Mouse (Mus musculus) lung, embryonic 16.5 days (tissue): Measurements from ENCODE around the gene Plin1. TPM values are rescaled to one million over a fixed set of nuclear protein-coding genes. Genes with fewer than 3 reads are reported as not detected.

Experiments used
- ATAC-seq: fragments of 200-750 bp; cut with Nextera tagmentation; 2 replicates; pipeline ENCODE4 v1.8.0; 2017; ENCODE audit warnings: low read depth, mild to moderate bottlenecking, moderate library complexity
- H3K27ac ChIP-seq: fragments of 300-500 bp; sonication (generic); 2 replicates; pipeline ENCODE4 v1.5.1; 2014; ENCODE audit warnings: mild to moderate bottlenecking, control low read depth, low read length
- H3K27me3 ChIP-seq: fragments of 300-500 bp; sonication (generic); 2 replicates; pipeline ENCODE4 v1.6.1; 2014; ENCODE audit warnings: low read depth, low read length, mixed read lengths; ENCODE audit not compliant: control insufficient read depth, insufficient read depth
- H3K36me3 ChIP-seq: fragments of 300-500 bp; sonication (generic); 2 replicates; pipeline ENCODE4 v1.6.1; 2014; ENCODE audit warnings: low read length; ENCODE audit not compliant: control insufficient read depth, insufficient read depth
- H3K4me1 ChIP-seq: fragments of 300-500 bp; sonication (generic); replicated peaks from 2 replicates; pipeline ENCODE4 v1.6.1; 2014; ENCODE audit warnings: low read length, mixed read lengths; ENCODE audit not compliant: control insufficient read depth, insufficient read depth
- H3K4me2 ChIP-seq: fragments of 300-500 bp; sonication (generic); 2 replicates; pipeline ENCODE4 v1.6.1; 2014; ENCODE audit warnings: low read depth, low read length, control low read depth
- H3K4me3 ChIP-seq: fragments of 300-500 bp; sonication (generic); 2 replicates; pipeline ENCODE4 v1.5.1; 2014; ENCODE audit warnings: mild to moderate bottlenecking, low read length, control low read depth
- H3K9ac ChIP-seq: fragments of 300-500 bp; sonication (generic); 2 replicates; pipeline ENCODE4 v1.6.1; 2014; ENCODE audit warnings: low read length, control low read depth
- H3K9me3 ChIP-seq: fragments of 300-500 bp; sonication (generic); 2 replicates; pipeline ENCODE4 v1.6.1; 2016; ENCODE audit warnings: low read length; ENCODE audit not compliant: control insufficient read depth
- WGBS: fragments of 180-500 bp; shearing (Covaris S2); extraction: QIAGEN DNeasy Blood & Tissue Kit; methylation state at CpG from one replicate; pipeline ENCODE4 v1.1.7; 2014; 5-methylcytosine and 5-hydroxymethylcytosine counted together
- polyA plus RNA-seq: library from polyadenylated mRNA; unstranded; fragments of >200 nt; fragmentation: Nextera tagmentation; extraction: Ambion mirVana; gene quantifications from 2 replicates; pipeline ENCODE4 v1.2.1, GENCODE M21; 2015

Gene Plin1
- polyA plus RNA-seq, 1 experiment from 2014 or later = 0.21 TPM

DNA sequence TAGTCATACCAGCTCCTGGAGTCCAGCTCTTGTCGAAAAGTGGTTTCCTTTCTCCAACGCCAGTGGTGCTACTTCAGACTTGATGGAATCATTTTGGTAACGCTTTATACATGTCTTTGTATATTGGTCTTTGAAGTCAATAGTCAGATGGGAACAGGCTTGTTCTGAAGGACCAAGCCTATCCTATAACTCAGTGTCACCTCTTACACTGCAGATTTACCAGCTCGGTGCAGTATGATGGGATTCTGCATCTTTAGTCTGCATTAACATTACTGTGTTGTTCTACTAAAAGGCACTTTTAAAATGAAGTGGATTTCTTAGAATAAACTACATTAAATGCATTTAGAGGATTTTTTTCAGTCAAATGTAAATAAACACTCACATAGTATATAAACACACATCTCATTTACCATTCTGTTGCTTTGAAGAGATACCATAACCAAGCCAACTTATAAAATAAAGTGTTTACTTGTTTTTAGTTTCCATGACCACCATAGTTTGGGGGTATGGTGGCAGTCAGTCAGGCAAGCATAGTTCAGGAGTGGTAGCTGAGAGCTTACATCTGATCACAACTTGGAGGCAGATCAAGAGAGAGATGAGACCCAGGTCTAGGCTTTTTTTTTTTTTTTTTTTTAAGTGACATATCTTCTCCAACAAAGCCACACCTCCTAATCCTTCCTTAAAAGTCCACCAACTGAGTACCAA is 61.7 kb downstream of the Plin1 start:
- Histone ChIP-seq H3K27ac (peak overlapping the region; percentile 5; the same call in 1 of the 2 replicates), H3K4me1 (no peaks in the 10 kb centered on the region), H3K27me3 (no peaks in the 10 kb centered on the region), H3K4me3 (no peak overlapping the region), H3K9me3 (no peaks in the 10 kb centered on the region), H3K9ac (no peak overlapping the region), H3K36me3 (peaks cover 36% of the 10 kb centered on the region), H3K4me2 (no peak overlapping the region)
- 48% methylated on average over 4 of the region's 4 CpGs for WGBS
- ATAC-seq = peak; percentile 91

Other genes starting within 250 kb of the Plin1 start
- 0.06 and 0.13 TPM in 2 replicates for gene Rhcg, start 115.2 kb downstream of the Plin1 start, polyA plus RNA-seq
- gene Ticrr, start 72.7 kb downstream of the Plin1 start, polyA plus RNA-seq = 7.8 and 9.3 TPM in 2 replicates
- gene Kif7, start 17.2 kb downstream of the Plin1 start, polyA plus RNA-seq = 3.2 and 3.7 TPM in 2 replicates
- 10.0 and 14.5 TPM in 2 replicates for gene Pex11a, start 10.2 kb upstream of the Plin1 start, polyA plus RNA-seq
- 0.88 and 1.7 TPM in 2 replicates for gene Wdr93, start 10.3 kb upstream of the Plin1 start, polyA plus RNA-seq
- 0.21 TPM in 1 of 2 replicates, not detected in the other for gene Mesp1, start 60.9 kb upstream of the Plin1 start, polyA plus RNA-seq
- 0.45 and 0.87 TPM in 2 replicates for gene Mesp2, start 77.8 kb upstream of the Plin1 start, polyA plus RNA-seq
- gene Anpep, start 128.2 kb upstream of the Plin1 start, polyA plus RNA-seq = 7.4 and 9.7 TPM in 2 replicates
- 22.3 and 25.8 TPM in 2 replicates for gene Ap3s2, start 187.7 kb upstream of the Plin1 start, polyA plus RNA-seq
- 27.7 and 28.4 TPM in 2 replicates for gene Arpin, start 202.5 kb upstream of the Plin1 start, polyA plus RNA-seq